Mouse (Mus musculus): ENCODE results near the gene Carm1. TPM values are rescaled to one million over a fixed set of nuclear protein-coding genes. Genes with fewer than 3 reads are reported as not detected.

Carm1 gene
- polyA plus RNA-seq, 1 experiment from 2014 or later: 11.9 TPM

DNA sequence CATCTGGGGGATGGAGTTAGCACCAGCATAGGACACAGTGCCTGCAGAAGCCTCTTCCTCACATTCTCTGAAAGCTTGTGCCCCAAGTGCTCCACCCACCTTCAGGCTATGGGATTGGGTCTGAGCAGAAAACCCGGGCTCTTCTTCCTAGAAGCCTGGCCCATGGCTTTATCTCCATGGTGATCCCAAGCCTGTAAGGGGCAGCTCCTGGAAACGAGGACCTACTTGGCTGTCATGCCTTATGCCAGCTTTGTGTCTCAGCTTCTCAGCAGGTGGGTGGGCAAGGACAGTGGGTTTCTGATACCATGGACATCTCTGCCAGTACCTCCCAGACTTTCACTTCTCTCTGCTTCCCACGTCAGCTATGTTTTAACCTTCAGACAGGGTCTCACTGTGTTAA lies 31.5 kb downstream of the Carm1 start:
- Histone ChIP-seq H3K36me3 (ENCODE audit: control insufficient read depth, insufficient read depth) (peaks cover 74% of the 10 kb centered on the region), H3K4me2 (replicated peaks; ENCODE audit: low read depth) (no peak overlapping the region), H3K4me3 (ENCODE audit: low read depth, low read length) (no peak overlapping the region), H3K4me1 (replicated peaks; ENCODE audit: control insufficient read depth, insufficient read depth, low read length) (no peaks in the 10 kb centered on the region), H3K9ac (ENCODE audit: low read depth, low read length) (no peak overlapping the region), H3K9me3 (ENCODE audit: control insufficient read depth) (no peaks in the 10 kb centered on the region), H3K27me3 (replicated peaks; ENCODE audit: control insufficient read depth, insufficient read depth, low read length) (no peaks in the 10 kb centered on the region), H3K27ac (ENCODE audit: low read depth, low read length) (no peak overlapping the region)
- no peak for TF ChIP-seq CTCF (IDR thresholded peaks at IDR 0.05; ENCODE audit: low read depth)
- no peak for ATAC-seq
- WGBS: 63% methylated on average over 3 of the region's 3 CpGs

DNA sequence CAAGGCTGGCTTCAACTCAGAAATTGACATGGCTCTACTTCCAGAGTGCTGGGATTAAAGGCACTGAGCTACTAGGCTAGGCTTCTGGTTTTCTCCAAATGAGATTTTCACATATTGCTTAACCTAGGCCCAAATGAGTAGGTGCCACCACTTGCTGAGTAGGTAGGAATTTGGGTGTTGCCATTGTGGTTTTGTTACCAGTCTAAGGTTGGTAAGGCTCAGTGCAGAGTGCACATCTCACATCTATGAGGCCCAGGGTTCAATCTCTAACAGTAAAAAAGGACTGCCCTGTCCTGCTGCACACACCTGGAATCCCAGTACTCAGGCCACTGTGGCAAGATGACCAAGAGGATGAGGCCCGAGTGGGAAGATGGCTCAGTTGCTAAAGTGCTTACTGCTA lies 38.7 kb downstream of the Carm1 start:
- TF ChIP-seq CTCF (IDR thresholded peaks at IDR 0.05; ENCODE audit: low read depth): no peak
- Histone ChIP-seq H3K4me1 (replicated peaks; ENCODE audit: control insufficient read depth, insufficient read depth, low read length) (no peaks in the 10 kb centered on the region), H3K4me3 (ENCODE audit: low read depth, low read length) (no peak overlapping the region), H3K9ac (ENCODE audit: low read depth, low read length) (no peak overlapping the region), H3K9me3 (ENCODE audit: control insufficient read depth) (no peaks in the 10 kb centered on the region), H3K36me3 (ENCODE audit: control insufficient read depth, insufficient read depth) (peaks cover 83% of the 10 kb centered on the region), H3K4me2 (replicated peaks; ENCODE audit: low read depth) (no peak overlapping the region), H3K27me3 (replicated peaks; ENCODE audit: control insufficient read depth, insufficient read depth, low read length) (no peaks in the 10 kb centered on the region), H3K27ac (ENCODE audit: low read depth, low read length) (no peak overlapping the region)
- 89% methylated on average over 1 of the region's 1 CpGs for WGBS
- ATAC-seq: no peak

DNA sequence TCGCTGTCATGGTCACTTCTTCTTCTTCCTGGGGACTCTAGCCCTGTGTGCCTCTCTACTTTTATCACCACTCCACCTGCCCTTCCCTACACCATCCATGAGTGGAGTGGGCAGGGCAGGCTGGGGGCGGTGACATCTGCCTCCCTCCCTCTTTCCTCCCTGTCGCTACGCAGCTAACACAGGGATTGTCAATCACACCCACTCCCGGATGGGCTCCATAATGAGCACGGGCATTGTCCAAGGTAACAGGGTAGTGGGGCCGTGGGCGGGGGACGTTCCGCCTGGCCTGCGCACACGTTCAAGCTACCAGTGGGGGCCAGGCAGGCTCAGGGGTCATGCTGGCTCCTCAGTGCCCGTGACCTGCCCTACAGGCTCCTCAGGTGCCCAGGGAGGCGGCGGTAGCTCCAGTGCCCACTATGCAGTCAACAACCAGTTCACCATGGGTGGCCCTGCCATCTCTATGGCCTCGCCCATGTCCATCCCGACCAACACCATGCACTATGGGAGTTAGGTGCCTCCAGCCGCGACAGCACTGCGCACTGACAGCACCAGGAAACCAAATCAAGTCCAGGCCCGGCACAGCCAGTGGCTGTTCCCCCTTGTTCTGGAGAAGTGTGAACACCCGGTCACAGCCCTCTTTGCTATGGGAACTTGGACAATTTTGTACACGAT lies 41.1 kb downstream of the Carm1 start:
- WGBS: 76% methylated on average over 23 of the region's 23 CpGs
- TF ChIP-seq CTCF (IDR thresholded peaks at IDR 0.05; ENCODE audit: low read depth): no peak
- Histone ChIP-seq H3K27ac (ENCODE audit: low read depth, low read length) (peak overlapping the region; percentile 7; the same call in 1 of the 2 replicates), H3K9me3 (ENCODE audit: control insufficient read depth) (no peaks in the 10 kb centered on the region), H3K9ac (ENCODE audit: low read depth, low read length) (no peak overlapping the region), H3K4me3 (ENCODE audit: low read depth, low read length) (no peak overlapping the region), H3K27me3 (replicated peaks; ENCODE audit: control insufficient read depth, insufficient read depth, low read length) (no peaks in the 10 kb centered on the region), H3K4me1 (replicated peaks; ENCODE audit: control insufficient read depth, insufficient read depth, low read length) (0 out of 2 replicates have a peak, but pooled peaks cover 5% of the 10 kb centered on the region), H3K4me2 (replicated peaks; ENCODE audit: low read depth) (no peak overlapping the region), H3K36me3 (ENCODE audit: control insufficient read depth, insufficient read depth) (peaks cover 71% of the 10 kb centered on the region)
- no peak for ATAC-seq

DNA sequence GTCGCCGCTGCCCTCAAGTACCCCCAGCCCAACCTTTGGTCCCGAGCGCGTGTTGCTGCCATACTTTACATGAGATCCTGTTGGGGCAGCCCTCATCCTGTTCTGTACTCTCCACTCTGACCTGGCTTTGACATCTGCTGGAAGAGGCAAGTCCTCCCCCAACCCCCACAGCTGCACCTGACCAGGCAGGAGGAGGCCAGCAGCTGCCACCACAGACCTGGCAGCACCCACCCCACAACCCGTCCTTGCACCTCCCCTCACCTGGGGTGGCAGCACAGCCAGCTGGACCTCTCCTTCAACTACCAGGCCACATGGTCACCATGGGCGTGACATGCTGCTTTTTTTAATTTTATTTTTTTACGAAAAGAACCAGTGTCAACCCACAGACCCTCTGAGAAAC lies 41.7 kb downstream of the Carm1 start:
- no peak overlapping the region for H3K4me3 ChIP-seq (ENCODE audit: low read depth, low read length)
- no peak for ATAC-seq
- no peak overlapping the region for H3K4me2 ChIP-seq (replicated peaks; ENCODE audit: low read depth)
- no peaks in the 10 kb centered on the region for H3K27me3 ChIP-seq (replicated peaks; ENCODE audit: control insufficient read depth, insufficient read depth, low read length)
- WGBS: 84% methylated on average over 8 of the region's 8 CpGs
- no peaks in the 10 kb centered on the region for H3K9me3 ChIP-seq (ENCODE audit: control insufficient read depth)
- peaks cover 66% of the 10 kb centered on the region for H3K36me3 ChIP-seq (ENCODE audit: control insufficient read depth, insufficient read depth)
- 0 out of 2 replicates have a peak, but pooled peaks cover 5% of the 10 kb centered on the region for H3K4me1 ChIP-seq (replicated peaks; ENCODE audit: control insufficient read depth, insufficient read depth, low read length)
- 0 out of 2 replicates have a peak overlapping the region, but pooled peaks have one; percentile 7 for H3K27ac ChIP-seq (ENCODE audit: low read depth, low read length)
- no peak overlapping the region for H3K9ac ChIP-seq (ENCODE audit: low read depth, low read length)
- TF ChIP-seq CTCF (IDR thresholded peaks at IDR 0.05; ENCODE audit: low read depth): no peak

DNA sequence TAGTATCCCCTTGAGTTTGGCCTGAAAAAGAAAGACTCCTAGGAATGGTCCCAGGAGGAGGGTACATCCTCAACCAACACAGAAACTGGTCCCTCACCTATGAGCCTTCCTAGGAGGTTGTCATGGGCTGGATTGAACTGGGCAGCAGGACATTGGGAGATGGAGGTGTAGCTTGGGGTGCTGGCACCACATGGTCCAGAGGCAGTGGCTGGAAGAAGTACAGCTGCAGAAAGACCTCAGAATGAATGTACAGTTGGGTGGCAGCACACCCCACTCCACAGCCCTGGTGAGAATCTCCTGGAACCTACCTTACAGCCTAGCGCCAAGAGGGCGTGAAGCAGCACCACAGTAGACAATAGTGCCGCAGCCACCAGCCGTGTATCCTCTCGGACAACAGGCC lies 42.8 kb downstream of the Carm1 start:
- TF ChIP-seq CTCF (IDR thresholded peaks at IDR 0.05; ENCODE audit: low read depth): no peak
- no peak for ATAC-seq
- 90% methylated on average over 5 of the region's 5 CpGs for WGBS

DNA sequence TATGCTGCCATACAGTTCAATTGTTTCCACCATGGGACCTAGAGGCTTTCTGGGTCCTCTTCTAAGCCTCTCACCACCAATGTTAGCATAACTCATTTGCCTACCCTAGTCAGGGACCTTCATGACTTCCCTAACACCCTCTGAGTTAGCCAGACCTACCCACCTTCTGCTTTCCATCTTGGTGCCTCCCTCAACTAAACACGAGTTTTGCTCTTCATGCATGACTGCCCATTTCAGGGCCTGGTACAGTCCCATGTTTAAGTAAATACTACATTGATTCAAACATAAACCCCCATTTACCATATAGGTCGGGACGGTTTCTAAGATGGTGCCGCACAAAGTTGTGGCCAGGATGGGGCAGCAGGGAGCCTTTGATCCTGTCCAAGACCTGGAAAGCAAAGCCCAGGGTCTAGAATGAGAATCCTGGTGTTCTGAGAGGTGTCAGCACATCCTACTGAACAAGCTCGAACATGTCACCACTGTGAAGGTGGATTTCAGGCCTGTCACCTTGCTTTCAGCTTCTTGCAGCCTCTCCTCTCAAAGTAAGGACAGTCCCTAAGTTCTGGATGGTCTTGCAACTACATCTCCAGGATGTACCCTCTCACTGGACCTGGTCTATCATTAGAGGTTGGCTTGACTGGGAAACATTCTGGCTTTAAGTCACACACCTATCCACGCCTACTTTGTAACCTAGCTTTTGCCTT lies 44.6 kb downstream of the Carm1 start:
- H3K36me3 ChIP-seq (ENCODE audit: control insufficient read depth, insufficient read depth): peaks cover 42% of the 10 kb centered on the region
- no peak for TF ChIP-seq CTCF (IDR thresholded peaks at IDR 0.05; ENCODE audit: low read depth)
- no peaks in the 10 kb centered on the region for H3K27me3 ChIP-seq (replicated peaks; ENCODE audit: control insufficient read depth, insufficient read depth, low read length)
- no peak overlapping the region for H3K9ac ChIP-seq (ENCODE audit: low read depth, low read length)
- 0 out of 2 replicates have a peak, but pooled peaks cover 5% of the 10 kb centered on the region for H3K4me1 ChIP-seq (replicated peaks; ENCODE audit: control insufficient read depth, insufficient read depth, low read length)
- no peak for ATAC-seq
- H3K4me3 ChIP-seq (ENCODE audit: low read depth, low read length): no peak overlapping the region
- H3K27ac ChIP-seq (ENCODE audit: low read depth, low read length): no peak overlapping the region
- H3K4me2 ChIP-seq (replicated peaks; ENCODE audit: low read depth): peak overlapping the region; percentile 94; the same call in 1 of the 2 replicates
- WGBS: 77% methylated on average over 6 of the region's 6 CpGs
- H3K9me3 ChIP-seq (ENCODE audit: control insufficient read depth): no peaks in the 10 kb centered on the region

More for the DNA sequence above, 42.8 kb downstream of the Carm1 start:
- Histone ChIP-seq H3K9ac (ENCODE audit: low read depth, low read length) (no peak overlapping the region), H3K9me3 (ENCODE audit: control insufficient read depth) (no peaks in the 10 kb centered on the region), H3K4me2 (replicated peaks; ENCODE audit: low read depth) (no peak overlapping the region), H3K4me1 (replicated peaks; ENCODE audit: control insufficient read depth, insufficient read depth, low read length) (0 out of 2 replicates have a peak, but pooled peaks cover 5% of the 10 kb centered on the region), H3K27ac (ENCODE audit: low read depth, low read length) (no peak overlapping the region), H3K36me3 (ENCODE audit: control insufficient read depth, insufficient read depth) (peaks cover 57% of the 10 kb centered on the region), H3K4me3 (ENCODE audit: low read depth, low read length) (no peak overlapping the region), H3K27me3 (replicated peaks; ENCODE audit: control insufficient read depth, insufficient read depth, low read length) (no peaks in the 10 kb centered on the region)
